Mouse (Mus musculus): ENCODE results near the gene Gnpat. TPM values are rescaled to one million over a fixed set of nuclear protein-coding genes. Genes with fewer than 3 reads are reported as not detected.
"Not testable (repeated sequence)": the region's sequence is repeated elsewhere in the genome, so short reads cannot be mapped to it uniquely, and the experiment has no call there.

The Gnpat gene
- total RNA-seq, 4 experiments from 2014 or later = 55.9 to 63.9 (median 62.1) TPM

- DNase-seq (ENCODE audit: low spot score in 2 of 2) = not testable (repeated sequence)
These were observed 19.9 kb upstream of the Gnpat start for GRCm38 (mm10) chr8:124842929-124843328.

- DNase-seq (ENCODE audit: low spot score in 2 of 2) = no peak
These were observed 17.7 kb upstream of the Gnpat start for GRCm38 (mm10) chr8:124845131-124845530.

- DNase-seq (ENCODE audit: low spot score in 2 of 2) = no peak
These were observed 17.3 kb upstream of the Gnpat start for GRCm38 (mm10) chr8:124845573-124845972.

- DNase-seq (ENCODE audit: low spot score in 2 of 2) = no peak
These were observed 9.3 kb upstream of the Gnpat start for GRCm38 (mm10) chr8:124853511-124853910.

- DNase-seq (ENCODE audit: low spot score in 2 of 2) = no peak
These were observed 3.4 kb upstream of the Gnpat start for GRCm38 (mm10) chr8:124859466-124859865.

- DNase-seq (ENCODE audit: low spot score in 2 of 2) = no peak
These were observed 2.6 kb upstream of the Gnpat start for GRCm38 (mm10) chr8:124860188-124860587.

- no peak for DNase-seq (ENCODE audit: low spot score in 2 of 2)
These were observed 387 bp downstream of the Gnpat start for GRCm38 (mm10) chr8:124863163-124863677.

GRCm38 (mm10) chr8:124863729-124864128 lies 896 bp downstream of the Gnpat start:
- no peak for DNase-seq (ENCODE audit: low spot score in 2 of 2)

- no peak for DNase-seq (ENCODE audit: low spot score in 2 of 2)
These were observed 3.8 kb downstream of the Gnpat start for GRCm38 (mm10) chr8:124866669-124867068.

GRCm38 (mm10) chr8:124867126-124867525 lies 4.3 kb downstream of the Gnpat start:
- no peak for DNase-seq (ENCODE audit: low spot score in 2 of 2)

- DNase-seq (ENCODE audit: low spot score in 2 of 2) = no peak
These were observed 6.9 kb downstream of the Gnpat start for GRCm38 (mm10) chr8:124869708-124870107.

GRCm38 (mm10) chr8:124871474-124871873 lies 8.6 kb downstream of the Gnpat start:
- DNase-seq (ENCODE audit: low spot score in 2 of 2) = no peak

- no peak for DNase-seq (ENCODE audit: low spot score in 2 of 2)
These were observed 9.2 kb downstream of the Gnpat start for GRCm38 (mm10) chr8:124872081-124872480.

- DNase-seq (ENCODE audit: low spot score in 2 of 2) = no peak
These were observed 9.9 kb downstream of the Gnpat start for GRCm38 (mm10) chr8:124872690-124873089.

- no peak for DNase-seq (ENCODE audit: low spot score in 2 of 2)
These were observed 15.3 kb downstream of the Gnpat start for GRCm38 (mm10) chr8:124878141-124878540.

- DNase-seq (ENCODE audit: low spot score in 2 of 2) = no peak
These were observed 16.2 kb downstream of the Gnpat start for GRCm38 (mm10) chr8:124878946-124879526.

GRCm38 (mm10) chr8:124888385-124888784 lies 25.6 kb downstream of the Gnpat start:
- no peak for DNase-seq (ENCODE audit: low spot score in 2 of 2)

- no peak for DNase-seq (ENCODE audit: low spot score in 2 of 2)
These were observed 29.8 kb downstream of the Gnpat start for GRCm38 (mm10) chr8:124892596-124892995.

- DNase-seq (ENCODE audit: low spot score in 2 of 2) = no peak
These were observed 33.3 kb downstream of the Gnpat start for GRCm38 (mm10) chr8:124896010-124896631.

- DNase-seq (ENCODE audit: low spot score in 2 of 2) = peak; percentile 67 to 68
These were observed 34.0 kb downstream of the Gnpat start for GRCm38 (mm10) chr8:124896632-124897385.

- peak; percentile 92 to 97 for DNase-seq (ENCODE audit: low spot score in 2 of 2)
These were observed 34.8 kb downstream of the Gnpat start, which contains the start of the genes Exoc8 and Sprtn for GRCm38 (mm10) chr8:124897386-124898250. Gene Exoc8 (minus strand): TSS chr8:124897705. Gene Sprtn (plus strand): TSS chr8:124897886.
